Mouse (Mus musculus) E14TG2a.4 (cell line): ENCODE data around the gene Pnmt.

Source experiments
- H3K27me3 ChIP-seq: 2 replicates; pipeline ENCODE4 v1.6.1; 2014; ENCODE audit warnings: low read length, control low read depth; ENCODE audit not compliant: insufficient read depth
- H3K36me3 ChIP-seq: 2 replicates; pipeline ENCODE4 v1.6.1; 2014; ENCODE audit warnings: low read length, control low read depth; ENCODE audit not compliant: insufficient read depth
- H3K4me1 ChIP-seq: replicated peaks from 2 replicates; pipeline ENCODE4 v1.6.1; 2014; ENCODE audit warnings: low read depth, low read length, control low read depth
- H3K4me3 ChIP-seq: replicated peaks from 2 replicates; pipeline ENCODE4 v1.5.1; 2014; ENCODE audit warnings: mild to moderate bottlenecking, low read length
- H3K9me3 ChIP-seq: 2 replicates; pipeline ENCODE4 v1.6.1; 2014; ENCODE audit warnings: low read length, control low read depth
- CTCF ChIP-seq: conservative IDR thresholded peaks from 2 replicates; pipeline ENCODE4 v1.5.1; 2014; ENCODE audit warnings: low read length
- NANOG ChIP-seq: IDR thresholded peaks from 2 replicates; pipeline ENCODE4 v1.6.1; 2014; ENCODE audit warnings: borderline replicate concordance, low read length, mixed read lengths
- POU5F1 ChIP-seq: IDR thresholded peaks from 2 replicates; pipeline ENCODE4 v1.6.1; 2014; ENCODE audit warnings: low read length, borderline replicate concordance

Gene Pnmt

DNA sequence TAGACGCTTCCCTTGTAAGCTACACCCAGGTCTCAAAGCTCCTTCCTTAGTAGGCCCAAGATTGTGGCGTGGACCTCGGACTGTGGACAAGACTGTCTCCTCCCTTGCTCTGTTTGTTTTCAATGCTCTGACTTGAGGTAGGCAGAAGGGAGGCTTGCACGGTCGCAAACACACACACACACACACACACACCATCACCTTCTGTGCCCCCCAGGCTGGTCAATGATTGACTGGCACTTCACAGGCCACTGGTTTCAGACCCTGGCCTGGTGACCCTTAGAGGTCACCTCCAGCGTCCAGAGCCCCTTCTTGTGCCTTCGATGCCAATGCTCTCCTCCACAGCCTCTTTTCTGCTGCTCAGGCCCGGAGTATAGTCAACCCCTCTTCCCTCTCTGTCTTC, 22.6 kb downstream of the Pnmt start:
- H3K27me3 ChIP-seq = peaks cover 45% of the 10 kb centered on the region
- TF ChIP-seq CTCF (no peak), NANOG (no peak)
- no peaks in the 10 kb centered on the region for H3K9me3 ChIP-seq
- no peak overlapping the region for H3K4me3 ChIP-seq
- H3K4me1 ChIP-seq = peaks cover 34% of the 10 kb centered on the region
- H3K36me3 ChIP-seq = no peaks in the 10 kb centered on the region

DNA sequence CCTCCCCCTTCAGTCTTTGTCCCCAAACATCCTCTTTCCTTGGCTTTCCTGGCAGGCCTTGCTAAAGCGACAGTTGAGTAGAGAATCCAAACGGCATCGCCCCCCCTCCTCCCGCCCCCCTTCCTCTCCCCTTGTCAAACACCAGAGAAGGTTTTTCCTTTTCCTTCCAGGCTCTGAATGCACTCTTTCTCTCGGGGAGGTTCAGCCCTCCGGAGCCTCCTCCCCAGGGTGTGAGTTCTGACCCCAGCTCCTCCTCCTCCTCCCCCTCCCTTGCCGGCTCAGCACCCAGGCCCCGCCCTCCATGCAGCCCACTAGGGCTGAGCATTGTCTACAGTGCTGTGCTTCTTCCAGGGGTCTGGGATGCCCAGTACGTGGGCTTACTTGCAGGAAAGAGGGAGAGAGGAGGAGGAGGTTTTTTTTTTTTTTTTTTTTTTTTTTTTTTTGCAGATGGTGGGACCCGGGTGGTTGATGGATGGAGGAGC, 23.1 kb downstream of the Pnmt start:
- H3K36me3 ChIP-seq = no peaks in the 10 kb centered on the region
- H3K9me3 ChIP-seq = no peaks in the 10 kb centered on the region
- H3K4me3 ChIP-seq = no peak overlapping the region
- peaks cover 50% of the 10 kb centered on the region for H3K27me3 ChIP-seq
- peaks cover 37% of the 10 kb centered on the region for H3K4me1 ChIP-seq
- TF ChIP-seq POU5F1 = no peak
- TF ChIP-seq NANOG = no peak
- no peak for TF ChIP-seq CTCF

DNA sequence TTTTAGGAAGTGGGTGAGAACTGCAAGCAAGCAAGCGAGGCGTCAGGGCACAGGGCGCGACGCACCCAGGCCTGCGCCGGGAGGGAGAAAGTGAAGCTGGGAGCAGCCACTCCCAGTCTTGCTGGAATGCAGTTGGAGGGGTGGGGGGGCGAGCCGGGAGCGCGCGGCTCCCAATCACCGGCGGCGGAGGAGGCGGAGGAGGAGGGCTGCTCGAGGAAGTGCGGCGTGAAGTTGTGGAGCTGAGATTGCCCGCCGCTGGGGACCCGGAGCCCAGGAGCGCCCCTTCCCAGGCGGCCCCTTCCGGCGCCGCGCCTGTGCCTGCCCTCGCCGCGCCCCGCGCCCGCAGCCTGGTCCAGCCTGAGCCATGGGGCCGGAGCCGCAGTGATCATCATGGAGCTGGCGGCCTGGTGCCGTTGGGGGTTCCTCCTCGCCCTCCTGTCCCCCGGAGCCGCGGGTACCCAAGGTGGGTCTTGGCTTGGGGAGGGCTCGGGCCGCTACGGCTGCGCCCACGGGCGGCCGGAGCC, 26.1 kb downstream of the Pnmt start, which contains the start of gene Erbb2:
Gene Erbb2 (plus strand): TSS at position 198 of the 524 bp plus-strand sequence.
- H3K27me3 ChIP-seq = peaks cover 64% of the 10 kb centered on the region
- TF ChIP-seq CTCF = no peak
- TF ChIP-seq NANOG = no peak
- no peak for TF ChIP-seq POU5F1
- H3K4me3 ChIP-seq = peak within 1 kb of the TSS; percentile 94
- H3K36me3 ChIP-seq = no peaks in the 10 kb centered on the region
- no peaks in the 10 kb centered on the region for H3K9me3 ChIP-seq
- peaks cover 42% of the 10 kb centered on the region for H3K4me1 ChIP-seq

DNA sequence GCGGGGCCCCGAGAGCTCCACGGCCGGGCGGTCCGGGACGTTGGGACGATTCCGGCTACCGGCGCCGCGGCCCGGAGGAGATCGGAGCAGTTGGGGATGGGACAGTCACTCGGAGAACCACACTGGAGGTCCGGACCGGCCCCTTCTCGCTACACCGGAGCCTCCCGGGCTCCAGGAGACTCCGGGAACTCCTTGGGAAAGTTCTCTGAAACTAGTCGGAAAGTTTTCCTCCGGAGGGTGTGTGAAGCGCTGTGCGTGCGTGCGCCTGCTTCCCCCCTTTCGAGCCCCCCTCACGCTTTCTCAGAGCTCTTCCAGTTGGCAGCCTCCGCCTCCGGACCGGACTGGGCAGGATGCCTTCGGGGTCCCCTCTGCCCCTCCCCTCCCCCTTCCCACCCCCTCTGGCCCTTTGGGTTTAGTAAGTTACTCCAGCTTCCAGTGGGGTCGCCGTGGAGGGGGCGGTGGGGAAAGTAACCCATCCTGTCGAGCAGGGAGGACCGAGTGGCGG, 26.6 kb downstream of the Pnmt start:
- no peaks in the 10 kb centered on the region for H3K36me3 ChIP-seq

DNA sequence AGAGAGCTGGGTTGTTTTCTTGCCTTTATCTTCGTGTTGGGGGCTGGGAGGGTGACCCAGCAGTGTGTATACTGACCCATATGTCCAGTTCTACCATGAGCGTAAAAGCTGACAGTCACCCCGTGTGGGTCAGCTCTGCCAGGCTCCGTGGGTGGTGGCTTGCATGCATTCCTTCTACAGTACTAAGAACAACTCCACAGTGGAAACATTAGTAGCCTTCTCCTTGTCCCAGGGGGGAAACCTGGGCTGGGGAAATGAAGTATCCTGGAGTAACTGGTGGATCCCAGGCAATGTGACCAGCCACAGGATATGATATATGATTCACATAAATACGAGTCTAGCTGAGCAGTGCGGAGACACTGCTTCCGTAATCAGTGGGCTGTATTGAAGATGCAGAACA, 27.5 kb downstream of the Pnmt start:
- H3K27me3 ChIP-seq = peaks cover 62% of the 10 kb centered on the region
- H3K4me3 ChIP-seq = no peak overlapping the region
- H3K9me3 ChIP-seq = no peaks in the 10 kb centered on the region
- peaks cover 46% of the 10 kb centered on the region for H3K4me1 ChIP-seq
- no peaks in the 10 kb centered on the region for H3K36me3 ChIP-seq
- no peak for TF ChIP-seq CTCF
- TF ChIP-seq NANOG = no peak
- TF ChIP-seq POU5F1 = no peak

More for the DNA sequence above, 26.6 kb downstream of the Pnmt start:
- Histone ChIP-seq H3K27me3 (peaks cover 62% of the 10 kb centered on the region), H3K9me3 (no peaks in the 10 kb centered on the region), H3K4me3 (peak overlapping the region; percentile 94), H3K4me1 (peaks cover 40% of the 10 kb centered on the region)
- TF ChIP-seq NANOG = no peak
- TF ChIP-seq CTCF = no peak
- TF ChIP-seq POU5F1 = no peak

DNA sequence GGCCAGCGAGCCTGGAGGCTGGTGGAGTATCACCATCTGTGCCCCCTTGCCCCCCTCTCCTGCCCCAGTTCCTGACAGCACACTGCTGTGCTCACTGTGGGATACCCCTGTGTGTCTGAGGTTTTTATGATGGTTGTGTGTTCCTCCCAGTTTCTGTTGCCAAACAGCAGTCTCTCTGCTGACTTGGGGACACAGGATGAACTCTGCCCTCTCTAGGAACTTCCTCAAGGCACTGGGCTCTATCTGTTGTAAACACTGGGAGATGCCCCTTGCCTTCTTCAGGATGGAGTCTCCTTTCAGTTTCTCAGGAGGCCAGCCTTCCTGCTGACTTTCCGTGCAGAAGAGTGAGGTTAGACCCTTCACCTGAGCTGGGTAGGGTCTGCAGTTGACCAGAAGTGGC, 27.9 kb downstream of the Pnmt start:
- TF ChIP-seq POU5F1 = no peak
- no peak for TF ChIP-seq CTCF
- TF ChIP-seq NANOG = no peak
- Histone ChIP-seq H3K9me3 (no peaks in the 10 kb centered on the region), H3K36me3 (no peaks in the 10 kb centered on the region)

DNA sequence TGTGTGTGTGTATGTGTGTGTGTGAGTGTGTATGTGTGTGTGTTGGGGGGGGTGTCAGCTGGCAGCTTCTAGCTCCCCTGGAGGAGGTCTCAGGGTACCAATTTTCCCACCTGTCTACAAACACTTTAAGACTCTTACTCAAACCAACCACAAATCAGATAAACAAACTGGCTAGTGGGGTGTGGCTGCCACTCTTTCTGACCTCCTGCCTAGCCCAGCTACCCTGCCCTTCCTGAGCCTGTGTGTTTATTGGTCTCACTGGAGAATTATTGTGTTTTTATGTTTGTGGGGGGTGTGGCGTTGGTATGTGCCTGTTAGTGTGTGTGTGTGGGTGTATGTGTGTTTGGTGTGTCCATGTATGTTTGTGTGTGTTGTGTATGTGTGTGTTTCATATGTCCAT, 30.8 kb downstream of the Pnmt start:
- Histone ChIP-seq H3K36me3 (0 out of 2 replicates have a peak, but pooled peaks cover 8% of the 10 kb centered on the region), H3K27me3 (peaks cover 46% of the 10 kb centered on the region), H3K4me3 (no peak overlapping the region)

More for the DNA sequence above, 27.9 kb downstream of the Pnmt start:
- peaks cover 48% of the 10 kb centered on the region for H3K4me1 ChIP-seq
- H3K4me3 ChIP-seq = no peak overlapping the region
- H3K27me3 ChIP-seq = peaks cover 64% of the 10 kb centered on the region

DNA sequence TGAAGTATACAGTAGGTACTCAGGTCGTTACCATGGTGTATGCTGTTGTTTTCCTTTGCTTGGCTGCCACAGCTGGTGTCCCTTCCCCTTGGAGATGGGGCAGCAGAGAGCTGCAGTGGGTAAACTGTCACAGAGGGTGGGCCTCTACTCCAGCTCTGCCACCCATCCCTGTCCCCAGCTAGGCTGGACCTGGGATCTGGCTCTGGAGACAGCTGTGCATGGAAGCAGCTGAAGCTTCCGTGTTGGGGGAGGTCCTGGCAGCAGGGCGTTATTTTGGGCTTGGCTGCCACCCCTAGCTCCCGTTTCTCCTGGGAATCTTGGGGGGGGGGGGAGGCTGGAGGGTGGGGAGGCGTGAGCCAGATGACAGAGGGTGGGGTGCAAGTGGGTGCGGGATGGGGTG, 32.0 kb downstream of the Pnmt start:
- H3K27me3 ChIP-seq = peaks cover 37% of the 10 kb centered on the region
- no peaks in the 10 kb centered on the region for H3K9me3 ChIP-seq
- H3K36me3 ChIP-seq = peaks cover 16% of the 10 kb centered on the region
- no peak for TF ChIP-seq NANOG
- no peak for TF ChIP-seq POU5F1
- no peak for TF ChIP-seq CTCF
- H3K4me3 ChIP-seq = no peak overlapping the region
- peaks cover 26% of the 10 kb centered on the region for H3K4me1 ChIP-seq

More for the DNA sequence above, 30.8 kb downstream of the Pnmt start:
- Histone ChIP-seq H3K4me1 (peaks cover 30% of the 10 kb centered on the region), H3K9me3 (no peaks in the 10 kb centered on the region)
- TF ChIP-seq CTCF (no peak), NANOG (no peak), POU5F1 (no peak)
